Mouse (Mus musculus) kidney, postnatal 36 days (tissue): ENCODE measurements at regions not wholly inside any gene's neighbourhood (a gene's known extent, or its start where the extent isn't known, plus 50 kb on each side); places are given as distances from the start of the nearest gene placed in this dataset.
A peak's percentile ranks its signal among the peaks of the same experiment; 100 is the strongest.

Source experiments
- DNase-seq, 2 experiments: peaks; one replicate each; pipeline ENCODE4 v3.0.0; 2021 to 2022; ENCODE audit warnings: mixed read lengths in 2 of 2

DNA sequence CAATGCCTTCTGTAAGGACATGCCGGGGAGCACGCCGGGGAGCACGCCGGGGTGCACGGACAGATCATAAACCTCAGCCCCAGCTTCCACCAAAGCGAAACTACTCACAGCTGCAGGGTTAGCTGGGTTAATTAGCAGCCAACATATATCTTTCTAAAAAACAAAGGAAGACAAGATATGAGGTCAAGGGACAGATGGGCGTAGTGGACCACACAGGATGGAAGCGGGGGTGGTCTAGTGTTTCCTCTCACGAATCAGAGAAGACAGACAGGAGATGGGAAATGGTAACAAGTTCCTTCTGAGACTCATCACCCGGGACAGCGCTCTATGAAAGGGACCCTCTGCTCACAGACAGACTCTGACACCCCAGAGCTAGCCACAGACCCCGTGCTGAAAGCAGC, 60.0 kb upstream of the Ajap1 start:
- no peak for DNase-seq

DNA sequence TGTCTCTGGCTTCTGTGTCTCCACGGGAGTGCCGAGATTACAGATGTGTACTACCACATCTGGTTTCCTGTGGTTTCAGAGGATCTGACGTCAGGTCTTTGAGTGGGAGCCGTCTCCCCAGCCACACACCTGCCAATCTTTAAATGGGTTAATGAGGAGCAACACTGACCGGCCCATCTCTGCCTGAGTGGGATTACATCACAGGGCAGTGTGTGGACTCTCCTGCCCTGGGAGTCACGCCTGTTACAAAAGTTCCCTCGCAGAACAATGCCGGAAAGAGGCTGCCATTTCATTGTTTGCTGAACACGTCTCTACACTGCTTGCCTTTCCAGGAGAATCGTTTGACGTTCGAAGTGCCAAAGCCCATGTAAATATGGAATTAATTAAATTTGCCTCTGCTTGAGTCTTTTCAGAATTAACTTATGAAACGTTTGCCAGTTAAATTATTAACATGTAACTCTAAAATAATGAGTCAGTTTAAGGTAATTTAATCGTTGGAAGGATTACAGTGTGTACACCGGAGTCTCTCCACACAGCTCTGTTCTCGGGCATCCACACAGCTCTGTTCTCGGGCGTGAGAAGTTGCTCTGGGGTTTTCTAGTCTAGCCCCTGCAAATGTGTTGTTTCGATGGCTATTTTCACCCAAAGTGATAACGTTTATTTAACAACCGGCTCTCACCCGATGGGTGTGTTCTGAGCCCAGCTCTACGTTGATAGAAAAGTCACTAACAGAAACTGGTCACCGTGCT, 61.5 kb upstream of the Ajap1 start:
- DNase-seq: peak; percentile 8 to 14

DNA sequence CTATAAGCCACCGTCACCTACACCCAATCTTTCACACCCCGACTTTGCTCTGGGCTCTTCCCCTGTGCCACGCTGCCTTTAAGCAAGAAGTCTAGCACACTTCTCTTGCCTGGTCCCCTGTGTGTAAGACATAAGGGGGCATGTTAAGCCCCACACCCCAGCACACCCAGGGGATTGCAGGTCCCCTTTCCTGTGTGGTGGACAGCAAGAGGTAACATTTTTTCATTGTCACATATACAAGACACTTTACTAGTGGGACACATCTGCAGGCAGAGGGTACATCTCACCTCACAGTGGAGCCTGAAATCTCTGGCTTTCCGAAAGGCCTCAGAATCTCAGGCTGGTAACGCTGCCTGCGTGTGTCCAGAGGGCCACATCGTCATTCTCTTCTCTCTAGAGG, 64.1 kb upstream of the Ajap1 start:
- no peak for DNase-seq

DNA sequence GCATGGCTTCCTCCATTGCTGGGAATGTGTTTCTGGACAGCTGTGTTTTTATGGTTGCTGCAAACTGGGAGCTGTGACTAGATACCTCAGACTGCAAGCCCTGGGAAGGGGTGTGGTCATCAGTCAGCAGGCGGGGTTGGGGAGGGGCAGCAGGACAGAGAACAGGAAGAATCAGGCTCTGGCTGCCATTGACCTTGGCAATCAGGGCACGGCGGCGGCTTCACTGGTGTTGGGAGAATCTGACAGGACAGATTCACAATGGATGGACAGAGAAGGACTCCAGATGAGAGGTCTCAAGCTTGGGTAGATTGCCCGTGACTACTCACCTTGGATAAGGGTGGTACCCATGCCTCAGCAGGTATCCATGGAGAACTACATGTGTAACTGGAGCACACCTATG, 64.5 kb upstream of the Ajap1 start:
- no peak for DNase-seq

DNA sequence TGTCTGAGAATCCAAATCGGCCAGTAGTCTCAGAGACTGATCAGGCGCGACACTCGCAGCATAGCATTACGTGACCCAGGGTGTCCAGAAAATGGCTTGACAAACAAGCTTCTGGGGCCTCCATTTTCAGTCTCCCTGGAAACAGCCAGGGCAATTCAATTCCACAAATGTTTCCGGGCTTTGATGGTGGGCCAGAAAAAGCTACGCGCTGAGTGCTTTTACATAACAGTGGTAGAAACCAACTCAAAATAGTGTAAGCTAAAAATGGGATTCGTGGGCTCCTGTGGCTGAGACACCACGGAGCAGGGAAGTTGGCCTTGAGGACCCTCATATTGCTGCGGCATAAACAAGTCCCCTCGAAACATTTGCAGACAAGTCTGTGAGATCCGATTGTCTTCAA, 65.3 kb upstream of the Ajap1 start:
- no peak for DNase-seq

DNA sequence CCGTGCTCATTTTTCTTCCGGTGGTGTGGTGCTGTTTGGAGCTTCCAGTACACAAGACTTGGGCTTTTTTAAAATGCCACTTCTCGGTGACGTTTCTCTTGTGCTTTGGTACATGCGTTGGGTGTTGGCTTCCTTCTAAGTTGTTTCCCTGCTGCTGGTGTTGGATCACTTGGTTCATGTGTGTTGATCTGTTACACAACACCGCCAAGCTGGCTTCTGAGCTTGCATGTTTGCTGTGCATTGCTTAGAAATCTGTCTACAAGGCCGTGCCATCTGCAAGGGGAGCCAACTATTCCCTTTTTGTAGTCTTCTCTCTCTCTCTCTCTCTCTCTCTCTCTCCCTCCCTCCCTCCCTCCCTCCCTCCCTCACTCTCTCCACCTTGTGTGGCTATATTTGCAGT, 68.7 kb upstream of the Ajap1 start:
- no peak for DNase-seq

DNA sequence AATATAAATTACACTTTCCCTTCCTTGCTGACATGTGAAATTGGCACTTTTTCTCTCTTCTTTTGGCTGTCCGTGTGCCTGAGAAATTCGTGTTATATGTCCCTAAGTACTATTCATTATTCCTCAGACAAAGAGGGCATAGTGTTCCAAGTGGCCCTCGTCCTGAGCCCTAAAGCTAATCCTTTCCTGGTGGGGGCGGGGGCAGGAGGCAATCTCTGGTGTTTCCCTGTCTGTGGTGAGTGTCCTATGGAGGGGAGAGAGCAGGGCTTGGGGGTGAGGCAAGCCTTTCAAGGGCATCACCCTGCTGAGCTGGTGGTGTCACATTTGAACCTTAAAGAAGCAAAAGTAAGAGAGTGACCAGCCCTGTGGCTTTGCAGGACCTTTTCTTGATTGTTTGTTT, 69.9 kb upstream of the Ajap1 start:
- DNase-seq: no peak

DNA sequence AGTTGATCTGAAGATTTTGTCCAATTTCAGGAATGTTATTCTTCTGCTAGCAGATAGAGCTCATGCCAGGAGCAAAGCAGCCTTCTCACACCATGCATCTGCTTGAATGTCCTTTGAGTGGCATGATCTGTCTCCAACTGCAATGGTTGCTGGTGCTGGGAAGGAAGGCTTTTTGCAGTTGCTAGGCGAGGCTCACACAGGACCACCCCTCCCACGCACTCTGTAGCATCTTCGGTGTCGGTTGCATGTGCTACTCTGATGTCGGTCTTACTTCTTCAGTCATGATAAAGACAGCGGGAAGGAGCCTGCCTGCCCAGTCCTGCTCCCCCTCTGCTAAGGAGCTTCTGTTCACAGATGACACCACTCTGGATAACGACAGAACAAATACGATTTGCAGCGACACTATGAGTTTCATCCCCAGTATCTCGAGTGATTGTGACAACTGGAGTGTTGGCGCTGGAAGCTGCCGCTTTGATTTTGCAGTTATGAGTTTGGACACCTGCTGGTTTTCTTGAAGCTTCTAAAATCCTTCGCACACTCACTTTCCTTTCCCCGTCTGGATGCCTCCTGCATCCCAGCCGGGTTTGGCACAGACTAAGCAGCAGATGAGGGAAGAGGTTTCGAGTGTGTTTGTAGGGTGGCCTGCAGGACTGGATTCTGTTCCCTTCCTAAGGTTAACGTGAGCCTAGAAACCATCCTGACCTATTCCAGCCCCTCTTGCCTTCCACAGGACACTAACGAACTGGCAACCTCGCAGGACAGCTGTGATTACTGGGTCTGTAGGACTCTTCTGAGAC, 75.4 kb upstream of the Ajap1 start:
- DNase-seq: no peak

DNA sequence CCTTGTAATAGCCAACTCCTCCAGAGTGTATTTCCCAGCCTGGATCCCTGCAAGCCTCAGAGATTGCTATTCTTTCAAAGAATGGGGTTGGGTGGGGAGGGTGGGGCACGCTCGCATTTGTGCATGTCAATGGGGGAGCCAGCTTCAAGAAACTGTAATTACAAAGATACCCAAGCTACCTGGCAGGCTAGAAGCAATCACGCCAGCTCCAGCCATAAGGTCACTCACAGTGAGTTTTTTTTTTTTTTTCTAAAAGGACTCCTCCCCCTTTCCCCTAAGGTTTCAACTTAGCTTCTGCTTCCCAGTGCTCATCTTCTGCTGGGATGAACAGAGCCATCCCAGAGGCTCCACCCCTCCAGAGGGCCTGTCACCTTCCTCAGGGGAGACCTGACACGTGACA, 77.0 kb upstream of the Ajap1 start:
- DNase-seq: no peak

DNA sequence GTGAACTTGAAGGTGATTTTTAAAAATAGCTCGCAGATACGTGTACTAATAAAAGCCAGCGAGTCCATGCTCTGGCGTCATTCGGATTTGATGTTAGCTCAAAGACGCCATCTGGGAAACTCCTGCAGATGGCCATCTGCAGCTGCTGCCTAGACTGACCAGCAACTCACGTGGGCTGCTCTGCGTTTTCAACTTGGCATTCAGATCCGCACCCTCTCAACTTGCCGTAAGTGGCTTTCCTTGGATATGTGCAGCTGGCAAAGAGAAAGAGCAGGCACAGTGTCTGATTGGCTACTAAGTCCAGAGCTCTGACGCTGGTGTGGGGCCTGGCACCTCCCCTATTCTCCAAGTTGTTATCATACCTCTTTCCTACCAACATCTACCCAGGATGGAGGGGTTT, 77.6 kb upstream of the Ajap1 start:
- DNase-seq: no peak

DNA sequence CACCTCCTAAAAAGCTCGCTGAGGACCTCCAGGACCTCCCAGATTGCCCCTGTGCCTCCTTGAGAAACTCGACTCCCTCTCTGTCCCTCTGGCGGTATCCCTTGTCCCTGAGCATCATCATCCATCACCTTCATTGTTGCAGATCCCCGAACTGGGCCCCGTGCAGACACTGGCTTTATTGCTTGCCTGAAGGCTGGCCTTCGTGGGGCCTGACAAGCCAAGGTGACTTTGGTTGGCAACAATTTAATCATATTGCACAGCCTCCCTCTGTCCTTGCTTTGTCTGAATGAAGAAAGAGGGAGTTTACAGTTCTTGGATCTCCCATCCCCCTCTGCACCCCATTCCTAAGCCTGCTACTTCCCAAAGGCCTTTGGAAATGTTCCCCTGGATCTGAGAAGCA, 78.3 kb upstream of the Ajap1 start:
- no peak for DNase-seq

DNA sequence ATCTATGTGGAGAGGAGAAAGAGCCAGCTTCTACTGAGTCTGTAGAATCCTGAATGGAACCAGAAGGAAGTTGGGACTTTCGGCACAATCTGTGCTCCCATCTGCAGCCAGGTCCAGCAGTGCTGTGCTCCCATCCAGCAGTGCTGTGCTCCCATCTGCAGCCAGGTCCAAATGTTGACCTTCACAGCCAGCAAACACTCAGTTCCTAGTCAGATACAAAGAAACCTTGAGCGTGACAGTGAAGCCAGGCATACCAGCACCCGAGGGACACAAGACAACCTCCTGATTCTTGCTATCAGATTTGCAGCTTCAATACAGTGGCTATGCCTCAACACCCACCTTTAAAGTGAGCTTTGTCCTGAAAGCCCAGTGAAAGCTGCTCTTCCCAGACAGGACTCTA, 79.4 kb upstream of the Ajap1 start:
- DNase-seq: no peak

DNA sequence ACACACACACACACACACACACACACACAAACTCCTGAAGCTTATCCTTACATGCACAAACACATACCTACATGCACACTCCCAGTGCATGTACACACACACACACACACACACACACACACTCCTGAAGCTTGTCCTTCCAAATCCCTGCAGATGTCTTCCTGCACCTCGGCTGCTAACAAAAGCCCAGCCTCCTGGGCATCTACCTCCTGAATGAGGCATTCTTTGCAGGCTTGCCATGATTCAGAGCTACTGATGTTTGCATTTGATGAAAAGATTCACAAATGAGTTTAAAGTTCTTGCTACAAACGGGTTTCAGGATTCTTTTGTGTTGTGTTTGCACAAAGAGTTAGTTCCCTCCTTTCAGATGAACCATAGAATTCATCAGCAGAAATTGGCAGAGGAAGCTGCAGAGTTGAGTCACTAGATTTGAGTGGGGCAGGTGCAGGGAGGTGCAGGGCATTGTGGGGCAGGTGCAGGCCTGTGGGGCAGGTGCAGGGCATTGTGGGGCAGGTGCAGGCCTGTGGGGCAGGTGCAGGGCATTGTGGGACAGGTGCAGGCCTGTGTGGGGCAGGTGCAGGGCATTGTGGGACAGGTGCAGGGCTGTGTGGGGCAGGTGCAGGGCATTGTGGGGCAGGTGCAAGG, 84.8 kb upstream of the Ajap1 start:
- no peak for DNase-seq

DNA sequence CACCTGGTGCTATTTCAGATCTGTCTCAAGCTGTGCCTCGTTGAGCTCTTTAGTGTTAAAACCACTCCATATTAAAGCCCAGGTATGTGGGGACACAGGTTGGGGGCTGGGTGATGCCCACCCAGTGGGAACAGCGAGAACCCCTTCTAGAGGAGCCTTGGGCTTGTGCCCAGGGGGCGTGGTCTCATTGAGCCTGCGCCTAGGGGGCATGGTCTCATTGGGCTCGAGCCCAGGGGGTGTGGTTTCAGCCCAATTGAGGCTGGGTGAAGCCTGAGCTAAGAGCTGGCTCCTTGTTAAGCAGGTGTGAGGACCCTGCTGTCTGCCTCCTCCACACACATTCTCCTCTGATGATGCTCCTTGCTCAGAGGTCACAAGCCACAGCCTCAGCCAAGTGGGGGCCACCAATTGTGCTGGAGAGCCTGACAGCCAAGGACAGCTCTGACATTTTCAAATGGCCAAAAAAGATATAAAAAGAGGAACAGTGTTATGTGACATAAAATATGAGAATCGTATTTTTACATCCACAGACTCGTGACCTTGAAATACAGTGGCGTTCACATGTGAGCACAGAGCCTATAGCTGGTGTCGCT, 90.7 kb upstream of the Ajap1 start:
- DNase-seq: no peak

DNA sequence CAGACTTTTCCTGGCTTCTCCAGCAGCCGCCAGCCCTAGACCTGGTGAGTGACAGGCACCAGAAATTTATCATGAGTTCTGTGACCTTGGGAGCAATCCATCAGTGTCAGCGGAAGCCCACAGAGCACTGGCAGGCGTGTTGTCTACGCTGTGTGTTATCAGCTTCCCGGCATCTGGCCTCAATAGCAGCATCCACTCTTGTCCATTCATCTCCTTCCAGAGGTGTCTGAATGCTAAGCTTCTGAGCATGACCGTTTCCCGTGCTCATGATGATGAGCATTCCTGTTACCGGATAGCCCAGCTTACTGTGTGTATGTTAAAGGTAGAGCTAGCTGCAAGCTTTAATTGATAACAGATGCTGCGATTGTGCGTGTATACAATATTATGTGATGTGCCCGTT, 110.7 kb upstream of the Ajap1 start:
- DNase-seq: no peak

DNA sequence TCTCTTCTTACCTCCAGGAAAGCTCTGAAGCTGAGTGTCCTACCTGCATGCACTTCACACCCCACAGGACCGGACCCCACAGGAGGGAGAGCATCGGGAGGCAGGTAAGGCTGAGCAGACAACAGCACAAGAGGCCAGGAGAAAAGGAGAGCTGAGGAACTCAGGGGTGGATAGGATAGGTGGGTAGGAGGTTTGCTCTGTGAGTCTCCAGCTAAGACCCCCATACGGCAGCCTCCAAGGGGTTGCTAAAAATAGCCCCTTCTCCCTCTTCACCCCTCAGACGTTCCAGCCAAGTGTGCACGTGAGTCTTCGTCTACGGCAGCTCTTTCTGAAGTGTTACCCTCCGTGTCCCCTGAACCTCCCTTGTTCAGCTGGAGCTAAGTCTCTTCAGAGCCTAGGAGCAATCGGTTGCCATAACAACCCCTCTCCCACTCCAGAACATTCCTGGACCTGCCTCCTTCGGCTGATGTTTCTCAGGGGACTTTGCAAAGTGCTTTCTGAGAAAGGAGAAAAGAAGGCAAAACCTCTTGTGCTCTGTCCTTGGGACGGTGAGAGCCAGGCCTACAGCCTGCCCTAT, 117.3 kb upstream of the Ajap1 start:
- no peak for DNase-seq

DNA sequence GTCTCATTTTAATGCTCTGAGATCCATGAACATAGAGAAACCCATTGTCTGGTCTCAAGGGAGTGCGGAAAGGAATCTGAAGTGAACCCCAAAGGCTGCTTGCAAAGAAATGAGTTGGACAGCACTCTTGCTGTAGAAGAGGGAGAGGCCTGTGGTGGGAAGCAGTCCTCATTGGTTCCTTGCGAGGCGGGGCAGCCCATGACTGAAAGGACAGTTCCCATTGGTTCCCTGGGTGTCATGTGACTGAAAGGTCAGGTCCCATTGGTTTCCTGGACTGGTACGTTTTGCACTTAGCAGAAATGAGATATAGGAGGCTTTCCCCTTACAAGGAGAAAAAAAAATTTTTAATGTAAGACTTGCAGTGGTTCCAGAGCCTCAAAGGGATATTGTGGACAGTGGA, 119.9 kb upstream of the Ajap1 start:
- no peak for DNase-seq

DNA sequence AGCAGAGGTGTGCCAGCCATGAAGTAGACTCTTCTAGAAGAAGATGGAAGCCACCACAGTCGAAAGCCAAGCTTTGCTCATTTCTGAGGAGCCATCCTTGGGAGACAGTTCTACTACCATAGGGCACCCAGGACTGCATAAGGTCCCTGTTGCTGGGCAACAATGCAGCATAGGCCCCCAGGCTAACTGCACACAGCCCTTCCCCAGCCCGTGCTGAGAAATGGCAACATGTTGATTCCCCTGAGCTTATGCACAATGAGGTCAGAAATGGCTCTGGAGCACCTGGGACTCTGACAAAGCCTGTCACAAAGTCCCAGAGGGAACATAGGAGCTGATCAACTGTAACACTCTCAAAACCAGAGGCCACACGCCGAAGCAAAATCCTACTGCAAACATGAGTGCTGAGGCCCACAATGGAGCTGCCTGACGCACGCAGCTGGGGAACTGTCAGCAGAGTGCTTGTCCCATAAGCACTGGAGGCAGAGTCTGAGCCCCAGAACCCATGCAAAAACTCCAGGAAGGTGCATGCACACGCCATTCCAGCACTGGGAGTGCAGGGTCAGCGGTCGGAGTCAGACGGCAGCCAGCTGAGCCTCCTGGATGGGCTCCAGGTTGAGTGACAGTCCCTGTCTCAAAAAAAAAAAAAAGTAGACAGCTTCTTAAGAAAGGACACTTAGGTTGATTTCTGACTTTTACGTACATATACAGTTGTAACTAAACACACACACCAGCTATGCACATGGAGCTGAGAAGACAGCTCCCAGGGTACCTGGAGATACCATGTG, 120.6 kb upstream of the Ajap1 start:
- no peak for DNase-seq

DNA sequence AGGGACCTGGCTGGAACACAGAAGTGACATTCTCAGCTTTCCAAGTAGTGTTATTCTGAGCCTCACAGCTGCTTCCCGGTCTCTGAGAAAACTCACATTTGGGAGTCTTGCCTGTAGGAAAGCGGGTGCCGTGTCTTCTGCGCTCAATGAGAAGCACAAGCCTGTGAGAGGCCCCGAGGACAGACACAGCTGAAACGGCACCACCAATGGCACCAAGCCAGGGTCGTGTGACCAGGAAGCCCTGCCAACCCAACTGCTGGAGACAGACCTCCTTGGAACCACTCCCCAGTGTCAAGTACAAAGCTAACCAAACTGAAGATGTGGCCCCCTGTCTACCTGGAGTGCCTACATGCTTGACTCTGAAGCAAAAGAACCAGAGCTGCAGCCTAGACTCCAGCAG, 121.3 kb upstream of the Ajap1 start:
- DNase-seq: peak in 1 of 2 experiments; percentile 10

DNA sequence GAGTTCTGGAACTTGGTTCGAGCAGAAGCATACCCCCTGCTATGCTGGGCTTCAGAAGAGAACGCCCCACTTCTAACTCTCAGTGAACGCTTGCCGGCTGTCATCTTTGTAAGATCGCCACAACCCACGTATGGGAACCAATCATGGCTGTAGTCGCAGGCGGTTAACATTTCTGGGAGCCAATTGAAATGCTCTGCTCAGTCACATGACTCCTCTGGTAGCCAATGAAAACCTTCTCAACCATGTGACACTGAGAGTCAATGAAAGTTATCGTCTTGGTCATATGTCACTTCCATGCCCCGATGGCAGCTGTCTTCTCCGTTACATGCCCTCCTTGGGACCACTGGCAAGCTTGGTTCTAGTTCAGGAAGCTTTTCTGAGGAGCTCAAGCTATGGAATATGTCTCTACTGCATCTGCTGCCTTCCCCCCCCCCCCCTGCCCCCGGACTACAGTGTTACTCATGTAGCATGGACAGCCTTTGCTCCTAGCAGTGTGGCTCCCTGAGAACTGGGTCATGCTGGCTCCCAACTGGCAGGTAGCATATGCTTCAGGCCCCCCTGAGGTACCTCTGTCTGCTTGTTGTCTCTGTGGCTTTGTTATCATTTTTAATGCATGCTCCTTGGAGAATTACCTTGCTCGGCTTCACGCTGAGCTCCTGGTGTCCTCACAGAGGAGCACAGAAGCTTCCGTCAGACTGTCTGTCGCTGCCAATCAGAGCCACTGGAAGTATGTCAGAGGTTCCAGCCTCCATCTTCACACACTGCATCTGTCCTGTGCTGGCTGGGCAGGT, 122.3 kb upstream of the Ajap1 start:
- no peak for DNase-seq

DNA sequence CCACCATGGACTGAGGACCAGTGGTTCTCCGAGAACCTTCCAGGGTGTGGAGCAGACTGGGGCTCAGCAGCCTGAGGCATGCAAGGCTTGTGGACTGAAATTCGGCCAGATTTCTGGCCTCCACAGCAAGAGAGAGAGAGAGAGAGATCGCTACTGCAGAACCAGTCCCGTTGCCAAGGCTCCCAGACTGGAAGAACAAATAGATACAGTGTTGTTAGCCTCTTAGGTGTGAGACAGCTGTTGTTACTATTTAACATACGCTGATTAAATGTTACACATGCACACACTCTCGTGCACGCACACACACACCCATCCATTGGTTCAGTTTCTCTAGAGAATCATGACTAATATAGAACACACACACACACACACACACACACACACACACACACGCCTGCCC, 133.4 kb upstream of the Ajap1 start:
- DNase-seq: no peak

DNA sequence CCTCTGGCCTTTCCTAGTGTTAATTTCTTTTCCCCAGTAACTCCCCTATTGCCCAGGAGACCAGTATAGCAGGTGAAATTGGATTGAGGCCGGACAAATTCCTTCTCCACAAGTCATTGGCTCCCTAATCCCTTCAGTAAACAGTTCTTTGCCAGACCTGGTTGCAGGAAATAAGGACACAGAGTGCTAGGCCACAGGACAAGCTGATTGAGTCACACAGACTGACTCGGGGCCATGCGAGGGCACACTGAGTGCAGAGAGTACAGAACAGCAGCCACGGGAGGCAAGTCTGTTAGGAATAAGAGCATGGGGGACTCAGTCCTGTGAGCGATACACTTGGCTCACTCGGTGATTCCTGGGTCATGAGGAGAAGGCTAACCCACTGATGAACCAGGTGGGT, 134.3 kb upstream of the Ajap1 start:
- DNase-seq: no peak
